Mouse (Mus musculus) bone marrow, adult 2 months (tissue): Measurements from ENCODE around the gene Gcnt3.

Experiments
- CTCF ChIP-seq: fragments of 200-500 bp; IDR thresholded peaks from 2 replicates; pipeline ENCODE4 v1.5.1; 2011; ENCODE audit warnings: low read length, control low read depth; ENCODE audit not compliant: control insufficient read depth, insufficient read depth
- POLR2A ChIP-seq: fragments of 200-500 bp; IDR thresholded peaks from 2 replicates; pipeline ENCODE4 v1.6.1; 2011; ENCODE audit warnings: low read depth, mild to moderate bottlenecking, control low read depth, low read length, borderline replicate concordance; ENCODE audit not compliant: control insufficient read depth

DNA sequence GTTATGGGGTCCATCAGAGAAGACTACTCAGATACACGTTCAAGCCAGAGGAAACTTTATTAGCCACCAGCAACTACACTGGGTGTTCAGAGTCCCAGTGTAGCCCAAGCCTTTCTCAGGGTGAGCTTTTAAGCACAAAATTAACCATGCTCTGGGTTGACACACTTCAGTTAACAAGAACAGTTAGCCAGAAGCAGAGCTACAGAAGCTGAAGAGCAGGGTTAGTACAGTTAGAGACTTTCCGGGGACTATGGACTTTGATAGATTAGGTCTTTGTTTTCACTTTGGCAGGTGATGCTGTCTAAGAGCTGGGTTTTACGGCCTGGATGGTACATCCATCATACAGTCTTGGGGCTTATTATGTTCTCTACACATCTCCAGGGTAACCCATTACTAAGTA lies 14.8 kb upstream of the Gcnt3 start:
- TF ChIP-seq POLR2A (no peak), CTCF (no peak)
